Mouse (Mus musculus): ENCODE results near the gene Rreb1. TPM values are rescaled to one million over a fixed set of nuclear protein-coding genes. Genes with fewer than 3 reads are reported as not detected.

Rreb1 gene
- polyA plus RNA-seq, 1 experiment, result 4.6 TPM

- Histone ChIP-seq H3K4me3 (ENCODE audit: control insufficient read depth, low read depth, low read length) (no peak overlapping the region), H3K27me3 (ENCODE audit: control insufficient read depth, insufficient read depth, low read length) (no peaks in the 10 kb centered on the region), H3K36me3 (ENCODE audit: control insufficient read depth, insufficient read depth, low read length) (no peaks in the 10 kb centered on the region), H3K27ac (ENCODE audit: control insufficient read depth, insufficient read depth, low read depth, low read length) (no peak overlapping the region), H3K4me1 (ENCODE audit: control insufficient read depth, insufficient read depth, low read length) (no peaks in the 10 kb centered on the region)
- no peak for TF ChIP-seq CTCF (IDR thresholded peaks at IDR 0.05; ENCODE audit: control insufficient read depth, insufficient read depth, insufficient replicate concordance, low read depth, low read length)
- TF ChIP-seq POLR2A (IDR thresholded peaks at IDR 0.05; ENCODE audit: control insufficient read depth, low read depth, low read length), result no peak
Measured at GRCm38 (mm10) chr13:37763800-37764407, 14.3 kb upstream of the Rreb1 start.

DNA sequence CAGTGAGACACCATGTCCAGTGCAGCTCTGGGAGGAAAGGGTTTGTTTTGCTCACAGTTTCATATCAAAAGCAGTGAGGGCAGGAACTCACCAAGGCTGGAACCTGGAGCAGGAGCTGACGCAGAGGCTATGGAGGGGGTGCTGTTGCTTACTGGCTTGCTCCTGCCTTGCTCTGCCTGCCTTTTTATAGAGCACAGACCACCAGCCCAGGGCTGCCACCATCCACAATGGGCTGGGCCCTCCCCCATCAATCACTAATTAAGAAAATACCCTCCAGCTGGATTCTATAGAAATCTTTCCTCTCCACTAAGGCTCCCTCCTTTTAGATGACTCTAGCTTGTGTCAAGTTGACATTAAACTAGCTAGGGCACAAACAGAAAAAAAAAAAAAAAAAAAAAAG is 8.4 kb upstream of the Rreb1 start:
- Histone ChIP-seq H3K27ac (ENCODE audit: control insufficient read depth, insufficient read depth, low read depth, low read length) (no peak overlapping the region), H3K27me3 (ENCODE audit: control insufficient read depth, insufficient read depth, low read length) (no peaks in the 10 kb centered on the region), H3K4me1 (ENCODE audit: control insufficient read depth, insufficient read depth, low read length) (no peaks in the 10 kb centered on the region), H3K36me3 (ENCODE audit: control insufficient read depth, insufficient read depth, low read length) (no peaks in the 10 kb centered on the region), H3K4me3 (ENCODE audit: control insufficient read depth, low read depth, low read length) (no peak overlapping the region)
- TF ChIP-seq CTCF (IDR thresholded peaks at IDR 0.05; ENCODE audit: control insufficient read depth, insufficient read depth, insufficient replicate concordance, low read depth, low read length) (no peak), POLR2A (IDR thresholded peaks at IDR 0.05; ENCODE audit: control insufficient read depth, low read depth, low read length) (no peak)

- peaks cover 9% of the 10 kb centered on the region for H3K4me1 ChIP-seq (ENCODE audit: control insufficient read depth, insufficient read depth, low read length)
- no peak overlapping the region for H3K4me3 ChIP-seq (ENCODE audit: control insufficient read depth, low read depth, low read length)
- H3K27me3 ChIP-seq (ENCODE audit: control insufficient read depth, insufficient read depth, low read length), result no peaks in the 10 kb centered on the region
- H3K36me3 ChIP-seq (ENCODE audit: control insufficient read depth, insufficient read depth, low read length), result no peaks in the 10 kb centered on the region
- TF ChIP-seq POLR2A (IDR thresholded peaks at IDR 0.05; ENCODE audit: control insufficient read depth, low read depth, low read length) (no peak), CTCF (IDR thresholded peaks at IDR 0.05; ENCODE audit: control insufficient read depth, insufficient read depth, insufficient replicate concordance, low read depth, low read length) (no peak)
- H3K27ac ChIP-seq (ENCODE audit: control insufficient read depth, insufficient read depth, low read depth, low read length), result no peak overlapping the region
Measured at GRCm38 (mm10) chr13:37773476-37773875, 4.7 kb upstream of the Rreb1 start.

DNA sequence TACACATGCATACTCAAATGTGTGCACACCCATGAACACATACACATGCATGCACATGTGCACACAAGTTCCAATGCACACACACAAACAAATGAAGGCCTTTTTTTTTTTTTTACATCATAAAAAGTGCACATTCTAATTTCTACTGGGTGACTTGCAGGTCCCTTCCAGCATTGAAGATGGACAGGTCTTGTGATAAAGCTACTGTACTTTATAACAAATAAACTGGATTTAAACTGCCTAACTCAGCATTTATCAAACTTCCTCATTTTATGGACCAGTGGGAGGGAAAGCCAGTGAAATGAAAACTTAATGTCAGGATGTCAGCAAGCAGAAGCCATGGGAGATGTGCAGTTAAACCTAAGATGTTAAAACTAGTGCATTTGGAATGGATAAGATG is 1.5 kb upstream of the Rreb1 start:
- TF ChIP-seq POLR2A (IDR thresholded peaks at IDR 0.05; ENCODE audit: control insufficient read depth, low read depth, low read length) (no peak), CTCF (IDR thresholded peaks at IDR 0.05; ENCODE audit: control insufficient read depth, insufficient read depth, insufficient replicate concordance, low read depth, low read length) (no peak)
- H3K36me3 ChIP-seq (ENCODE audit: control insufficient read depth, insufficient read depth, low read length), result no peaks in the 10 kb centered on the region
- no peak overlapping the region for H3K27ac ChIP-seq (ENCODE audit: control insufficient read depth, insufficient read depth, low read depth, low read length)
- no peaks in the 10 kb centered on the region for H3K27me3 ChIP-seq (ENCODE audit: control insufficient read depth, insufficient read depth, low read length)
- H3K4me3 ChIP-seq (ENCODE audit: control insufficient read depth, low read depth, low read length), result no peak overlapping the region
- peaks cover 9% of the 10 kb centered on the region for H3K4me1 ChIP-seq (ENCODE audit: control insufficient read depth, insufficient read depth, low read length)

GRCm38 (mm10) chr13:37777351-37778146 is 651 bp upstream of the Rreb1 start:
- TF ChIP-seq CTCF (IDR thresholded peaks at IDR 0.05; ENCODE audit: control insufficient read depth, insufficient read depth, insufficient replicate concordance, low read depth, low read length), result no peak
- TF ChIP-seq POLR2A (IDR thresholded peaks at IDR 0.05; ENCODE audit: control insufficient read depth, low read depth, low read length), result no peak
- Histone ChIP-seq H3K36me3 (ENCODE audit: control insufficient read depth, insufficient read depth, low read length) (no peaks in the 10 kb centered on the region), H3K27me3 (ENCODE audit: control insufficient read depth, insufficient read depth, low read length) (no peaks in the 10 kb centered on the region), H3K27ac (ENCODE audit: control insufficient read depth, insufficient read depth, low read depth, low read length) (no peak overlapping the region), H3K4me1 (ENCODE audit: control insufficient read depth, insufficient read depth, low read length) (peaks cover 9% of the 10 kb centered on the region), H3K4me3 (ENCODE audit: control insufficient read depth, low read depth, low read length) (peak overlapping the region; percentile 74)

DNA sequence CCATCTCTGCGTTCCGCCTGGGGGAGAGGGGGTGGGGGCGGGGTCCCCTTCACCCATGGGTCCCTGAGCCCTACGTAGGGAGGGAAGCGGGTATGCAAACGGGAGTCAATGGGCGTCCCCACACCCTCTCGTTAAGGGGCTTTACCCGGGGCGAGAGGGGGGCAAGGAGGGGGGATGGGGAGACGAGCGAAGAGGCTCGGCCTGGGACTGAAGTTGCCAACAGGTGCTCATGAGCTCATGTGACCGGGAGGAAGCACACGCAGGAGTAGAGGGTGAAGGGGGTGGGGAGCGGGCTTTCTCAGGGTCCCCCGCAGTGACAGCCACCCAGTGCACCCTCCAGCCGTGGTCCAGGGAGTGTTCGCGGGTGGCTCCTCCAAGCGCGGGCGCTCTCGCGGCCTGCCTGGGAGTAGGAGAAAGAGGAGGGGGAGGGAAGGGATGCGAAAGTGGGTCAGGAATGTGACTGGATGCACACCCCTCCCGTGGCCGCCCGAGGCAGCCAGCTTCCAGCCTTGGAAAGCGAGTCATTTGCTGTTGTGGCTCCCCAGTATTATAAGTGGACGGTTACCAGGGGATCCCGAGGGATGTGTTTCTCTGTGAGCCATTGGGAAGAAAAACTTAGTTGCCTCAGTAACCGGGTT is 513 bp downstream of the Rreb1 start:
- H3K27ac ChIP-seq (ENCODE audit: control insufficient read depth, insufficient read depth, low read depth, low read length), result no peak overlapping the region
- peak overlapping the region; percentile 74 for H3K4me3 ChIP-seq (ENCODE audit: control insufficient read depth, low read depth, low read length)
- H3K4me1 ChIP-seq (ENCODE audit: control insufficient read depth, insufficient read depth, low read length), result peaks cover 9% of the 10 kb centered on the region
- H3K36me3 ChIP-seq (ENCODE audit: control insufficient read depth, insufficient read depth, low read length), result no peaks in the 10 kb centered on the region
- no peak for TF ChIP-seq CTCF (IDR thresholded peaks at IDR 0.05; ENCODE audit: control insufficient read depth, insufficient read depth, insufficient replicate concordance, low read depth, low read length)
- no peak for TF ChIP-seq POLR2A (IDR thresholded peaks at IDR 0.05; ENCODE audit: control insufficient read depth, low read depth, low read length)
- H3K27me3 ChIP-seq (ENCODE audit: control insufficient read depth, insufficient read depth, low read length), result no peaks in the 10 kb centered on the region

- H3K27me3 ChIP-seq (ENCODE audit: control insufficient read depth, insufficient read depth, low read length), result no peaks in the 10 kb centered on the region
- H3K36me3 ChIP-seq (ENCODE audit: control insufficient read depth, insufficient read depth, low read length), result no peaks in the 10 kb centered on the region
- H3K4me1 ChIP-seq (ENCODE audit: control insufficient read depth, insufficient read depth, low read length), result peaks cover 9% of the 10 kb centered on the region
- no peak overlapping the region for H3K27ac ChIP-seq (ENCODE audit: control insufficient read depth, insufficient read depth, low read depth, low read length)
- no peak overlapping the region for H3K4me3 ChIP-seq (ENCODE audit: control insufficient read depth, low read depth, low read length)
- TF ChIP-seq CTCF (IDR thresholded peaks at IDR 0.05; ENCODE audit: control insufficient read depth, insufficient read depth, insufficient replicate concordance, low read depth, low read length), result no peak
- no peak for TF ChIP-seq POLR2A (IDR thresholded peaks at IDR 0.05; ENCODE audit: control insufficient read depth, low read depth, low read length)
Measured at GRCm38 (mm10) chr13:37779251-37779667, 1.1 kb downstream of the Rreb1 start.
